Mouse (Mus musculus): ENCODE data around the gene Gm10681.
"Not testable (repeated sequence)": the region's sequence is repeated elsewhere in the genome, so short reads cannot be mapped to it uniquely, and the experiment has no call there.

DNA sequence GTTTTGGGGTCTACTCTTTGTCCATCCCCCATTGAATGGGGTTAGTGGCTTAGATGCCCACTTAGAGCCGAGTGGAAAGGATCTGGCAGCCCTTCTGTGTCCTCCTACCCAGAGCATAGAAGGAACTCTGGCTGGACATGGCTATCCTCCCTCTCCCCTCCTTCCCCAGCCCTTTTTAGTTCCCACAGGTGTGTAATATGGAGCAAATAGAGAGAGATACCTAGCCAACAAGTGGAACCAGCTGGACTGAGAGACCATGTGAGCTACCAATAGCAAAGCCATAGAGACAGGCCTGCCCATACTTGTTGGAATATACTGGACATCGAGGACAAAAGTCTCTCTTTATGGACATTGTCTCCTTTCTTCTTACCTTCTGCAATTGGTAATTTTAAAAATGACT is 20.9 kb downstream of the Gm10681 start:
- TF ChIP-seq POLR2A (IDR thresholded peaks at IDR 0.05; ENCODE audit: borderline replicate concordance, extremely low read depth, insufficient read depth, insufficient read length, poor library complexity, severe bottlenecking); CTCF (IDR thresholded peaks at IDR 0.05; ENCODE audit: borderline replicate concordance, extremely low read depth, insufficient read depth, insufficient read length): not testable (repeated sequence)
